Mouse (Mus musculus) MEL (cell line): ENCODE results near the gene Zranb3. TPM values are rescaled to one million over a fixed set of nuclear protein-coding genes. Genes with fewer than 3 reads are reported as not detected.

Experiments
- DNase-seq: peaks from one replicate; pipeline ENCODE4 v3.0.0; 2011; ENCODE audit warnings: low read depth, low spot score
- H3K27ac ChIP-seq: 2 replicates; pipeline ENCODE4 v1.5.1; 2012; ENCODE audit warnings: low read depth, mild to moderate bottlenecking, control low read depth, low read length, moderate library complexity; ENCODE audit not compliant: control insufficient read depth
- H3K27me3 ChIP-seq, 2 experiments: fragments of 150-350 bp in 1 of 2; sonication (generic) in 1 of 2; 2 replicates each; pipeline ENCODE4 v1.6.1; 2012; ENCODE audit warnings: low read length in 2 of 2, mild to moderate bottlenecking in 2 of 2, improper control_type of control experiment in 1 of 2, moderate library complexity in 1 of 2; ENCODE audit not compliant: insufficient read depth in 2 of 2, control insufficient read depth in 1 of 2
- H3K36me3 ChIP-seq, 2 experiments: 2 replicates each; pipeline ENCODE4 v1.6.1; 2012 to 2014; ENCODE audit warnings: low read length in 2 of 2, improper control_type of control experiment in 1 of 2, inconsistent platforms in 1 of 2, mild to moderate bottlenecking in 1 of 2; ENCODE audit not compliant: insufficient read depth in 2 of 2, control insufficient read depth in 1 of 2
- H3K4me1 ChIP-seq, 2 experiments: fragments of 150-350 bp in 1 of 2; sonication (generic) in 1 of 2; 2 replicates each; pipeline ENCODE4 v1.6.1; 2012; ENCODE audit warnings: low read length in 2 of 2, improper control_type of control experiment in 1 of 2, mild to moderate bottlenecking in 1 of 2; ENCODE audit not compliant: insufficient read depth in 2 of 2, control insufficient read depth in 1 of 2
- H3K4me3 ChIP-seq, 2 experiments: fragments of 150-350 bp in 1 of 2; sonication (generic) in 1 of 2; 2 replicates each; pipeline ENCODE4 v1.5.1; 2012; ENCODE audit warnings: low read depth in 2 of 2, low read length in 2 of 2, mild to moderate bottlenecking in 2 of 2, moderate library complexity in 2 of 2, control low read depth in 1 of 2, improper control_type of control experiment in 1 of 2; ENCODE audit not compliant: control insufficient read depth in 1 of 2, insufficient read depth in 1 of 2
- H3K79me2 ChIP-seq: 2 replicates; pipeline ENCODE4 v1.6.1; 2012; ENCODE audit warnings: mild to moderate bottlenecking, low read length, moderate library complexity; ENCODE audit not compliant: control insufficient read depth, poor library complexity, insufficient read depth
- H3K9ac ChIP-seq: 2 replicates; pipeline ENCODE4 v1.6.1; 2012; ENCODE audit warnings: low read depth, mild to moderate bottlenecking, control low read depth, low read length, moderate library complexity; ENCODE audit not compliant: control insufficient read depth, poor library complexity, severe bottlenecking
- H3K9me3 ChIP-seq: fragments of 150-350 bp; sonication (generic); replicated peaks from 2 replicates; pipeline ENCODE4 v1.6.1; 2012; ENCODE audit warnings: mild to moderate bottlenecking, low read length, improper control_type of control experiment, moderate library complexity; ENCODE audit not compliant: insufficient read depth
- CHD1 ChIP-seq: IDR thresholded peaks from 2 replicates; pipeline ENCODE4 v1.6.1; 2012; ENCODE audit warnings: low read depth, mild to moderate bottlenecking, inconsistent platforms, low read length, improper control_type of control experiment
- ELF1 ChIP-seq: IDR thresholded peaks from 2 replicates; pipeline ENCODE4 v1.6.1; 2014; ENCODE audit warnings: low read depth, mild to moderate bottlenecking, inconsistent platforms, low read length, improper control_type of control experiment, moderate library complexity
- GABPA ChIP-seq: IDR thresholded peaks from 2 replicates; pipeline ENCODE4 v1.6.1; 2012; ENCODE audit warnings: low read depth, mild to moderate bottlenecking, inconsistent platforms, low read length, improper control_type of control experiment, moderate library complexity
- KAT2A ChIP-seq: conservative IDR thresholded peaks from 2 replicates; pipeline ENCODE4 v1.6.1; 2012; ENCODE audit warnings: low read depth, low read length, improper control_type of control experiment, inconsistent platforms
- NELFE ChIP-seq: IDR thresholded peaks from 2 replicates; pipeline ENCODE4 v1.6.1; 2011; ENCODE audit warnings: low read depth, low read length, improper control_type of control experiment
- NRF1 ChIP-seq: IDR thresholded peaks from 2 replicates; pipeline ENCODE4 v1.6.1; 2014; ENCODE audit warnings: low read depth, mild to moderate bottlenecking, inconsistent platforms, low read length, improper control_type of control experiment, moderate library complexity; ENCODE audit not compliant: poor library complexity, insufficient read depth, severe bottlenecking
- POLR2A ChIP-seq, 2 experiments: IDR thresholded peaks; 2 replicates each; pipeline ENCODE4 v1.6.1; 2011 to 2012; ENCODE audit warnings: low read length in 2 of 2, mild to moderate bottlenecking in 2 of 2, control low read depth in 1 of 2, improper control_type of control experiment in 1 of 2, low read depth in 1 of 2, moderate library complexity in 1 of 2; ENCODE audit not compliant: control insufficient read depth in 1 of 2, insufficient read depth in 1 of 2, poor library complexity in 1 of 2
- SIN3A ChIP-seq: IDR thresholded peaks from 2 replicates; pipeline ENCODE4 v1.6.1; 2012; ENCODE audit warnings: low read length, improper control_type of control experiment, inconsistent platforms
- TBP ChIP-seq: IDR thresholded peaks from 2 replicates; pipeline ENCODE4 v1.8.0; 2011; ENCODE audit warnings: low read depth, low read length, improper control_type of control experiment
- TCF12 ChIP-seq: IDR thresholded peaks from 2 replicates; pipeline ENCODE4 v1.6.1; 2014; ENCODE audit warnings: low read depth, mild to moderate bottlenecking, inconsistent platforms, low read length, improper control_type of control experiment, moderate library complexity
- UBTF ChIP-seq: IDR thresholded peaks from 2 replicates; pipeline ENCODE4 v1.6.1; 2012; ENCODE audit warnings: low read depth, mild to moderate bottlenecking, inconsistent platforms, low read length, improper control_type of control experiment, moderate library complexity, borderline replicate concordance; ENCODE audit not compliant: insufficient read depth
- USF2 ChIP-seq, 2 experiments: IDR thresholded peaks; 2 replicates each; pipeline ENCODE4 v1.6.1; 2011 to 2012; ENCODE audit warnings: improper control_type of control experiment in 2 of 2, low read length in 2 of 2, borderline replicate concordance in 1 of 2, inconsistent platforms in 1 of 2, low read depth in 1 of 2, mild to moderate bottlenecking in 1 of 2; ENCODE audit not compliant: insufficient read depth in 1 of 2
- ZC3H11A ChIP-seq: IDR thresholded peaks from 2 replicates; pipeline ENCODE4 v1.6.1; 2012; ENCODE audit warnings: low read depth, mild to moderate bottlenecking, inconsistent platforms, low read length, improper control_type of control experiment
- ZKSCAN1 ChIP-seq: IDR thresholded peaks from 2 replicates; pipeline ENCODE4 v1.6.1; 2012; ENCODE audit warnings: low read depth, mild to moderate bottlenecking, inconsistent platforms, low read length, improper control_type of control experiment, moderate library complexity
- ZMIZ1 ChIP-seq: IDR thresholded peaks from 2 replicates; pipeline ENCODE4 v1.6.1; 2012; ENCODE audit warnings: low read depth, mild to moderate bottlenecking, inconsistent platforms, low read length, improper control_type of control experiment, moderate library complexity
- polyA plus RNA-seq, 2 experiments: library from polyadenylated mRNA; stranded (reverse) in 1 of 2; unstranded in 1 of 2; fragments of >175 nt in 1 of 2; fragments of >200 nt in 1 of 2; gene quantifications; 2 replicates each; pipeline versions ENCODE4 v1.2.1 to v1.2.4; 2012; ENCODE audit warnings: low replicate concordance in 2 of 2, low read depth in 1 of 2; ENCODE audit not compliant: insufficient read length in 2 of 2, insufficient read depth in 1 of 2, missing spikeins in 1 of 2
- total RNA-seq: library from RNA; depleted of rRNA; stranded (reverse); fragments of 300-350 nt; gene quantifications from 2 replicates; pipeline ENCODE4 v1.2.3, GENCODE M21; 2012

The Zranb3 gene
- total and polyA plus RNA-seq, 3 experiments, result 3.9 to 4.1 TPM; not detected in 1

DNA sequence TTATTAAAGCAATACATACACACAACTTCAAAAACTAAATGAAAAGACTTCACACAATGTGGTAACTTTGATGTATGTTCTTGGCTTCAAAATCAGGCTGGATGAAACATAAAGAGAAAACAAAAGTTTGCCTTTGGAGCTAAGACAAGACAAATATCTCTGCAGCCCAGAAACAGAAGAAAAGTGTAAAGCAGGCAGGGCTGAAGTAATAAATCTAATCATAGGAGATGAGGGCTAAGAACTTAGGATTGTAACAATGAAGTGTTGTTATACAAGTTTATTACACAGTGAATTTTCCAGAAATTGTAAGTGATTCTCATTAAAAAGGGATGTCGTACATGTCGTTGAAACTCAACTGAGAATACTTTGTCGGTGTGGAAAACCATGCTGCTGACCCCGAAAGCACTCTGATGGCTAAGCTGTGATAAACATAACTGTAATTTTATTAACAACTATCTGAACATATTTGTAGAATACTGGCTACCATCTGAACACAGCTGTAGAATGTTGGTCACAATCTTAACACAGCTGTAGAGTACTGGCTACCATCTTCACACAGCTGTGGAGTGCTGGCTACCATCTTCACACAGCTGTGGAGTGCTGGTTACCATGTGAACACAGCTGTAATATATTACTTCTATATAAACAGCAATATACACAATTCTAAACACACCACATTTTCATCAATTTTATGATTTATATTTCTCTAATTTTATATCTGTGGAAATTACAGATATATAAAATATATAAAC lies 78.3 kb downstream of the Zranb3 start:
- Histone ChIP-seq H3K9me3 (no peaks in the 10 kb centered on the region), H3K79me2 (no peaks in the 10 kb centered on the region), H3K4me1 (peaks cover 4 to 7% of the 10 kb centered on the region in 2 experiments), H3K9ac (no peak overlapping the region), H3K27me3 (no peaks in the 10 kb centered on the region), H3K4me3 (no peak overlapping the region), H3K27ac (no peak overlapping the region), H3K36me3 (peaks cover 0 to 5% of the 10 kb centered on the region in 2 experiments; a peak in 2 of 4 replicates)
- no peak for DNase-seq
- TF ChIP-seq ZMIZ1 (no peak), TBP (no peak), POLR2A (IDR thresholded peaks at IDR 0.05; ENCODE audit: control insufficient read depth in 1 of 2, insufficient read depth in 1 of 2, low read depth in 1 of 2, low read length in 2 of 2, poor library complexity in 1 of 2) (no peak), GABPA (no peak), ELF1 (no peak)
- TF ChIP-seq, all 39 proteins: peak for 0

DNA sequence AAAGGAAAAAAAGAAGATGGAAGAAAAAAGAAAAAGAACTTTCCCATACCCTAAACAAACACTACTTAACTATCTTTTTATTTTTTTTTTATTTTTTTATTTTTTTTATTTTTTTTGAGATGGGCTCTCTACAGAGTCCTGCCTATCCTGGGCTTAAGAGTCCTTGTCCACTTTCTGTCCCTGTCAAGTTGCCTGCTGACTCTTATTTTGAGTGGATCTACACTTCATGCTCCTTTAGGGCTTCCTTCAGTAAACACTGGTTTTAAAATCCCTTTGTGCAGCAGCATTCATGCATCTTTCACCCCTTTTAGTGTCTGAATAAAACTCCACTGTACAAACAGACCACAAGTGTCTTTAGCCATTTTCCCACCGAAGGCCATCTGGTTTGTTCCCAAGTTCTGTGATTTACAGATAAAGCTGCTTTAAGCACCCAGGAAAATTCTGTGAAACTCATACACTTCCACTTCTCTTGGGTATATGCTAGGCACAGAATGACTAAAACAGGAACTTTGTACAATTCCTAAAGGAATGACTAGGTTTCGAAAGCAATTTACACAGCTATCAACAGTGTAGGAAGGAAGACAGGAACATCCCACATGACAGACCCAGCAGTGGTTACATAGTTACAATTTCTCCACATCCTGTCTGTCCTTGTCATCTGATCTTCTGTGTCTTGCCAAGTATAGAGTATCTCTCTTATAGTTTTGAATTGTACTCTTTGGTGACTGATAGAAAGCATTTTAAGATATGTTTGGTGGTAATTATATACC lies 82.7 kb downstream of the Zranb3 start:
- TF ChIP-seq NELFE (no peak), UBTF (no peak), ZKSCAN1 (no peak), NRF1 (no peak), CHD1 (no peak), KAT2A (no peak), SIN3A (no peak), ZC3H11A (no peak), ZMIZ1 (no peak), TCF12 (no peak), USF2 (IDR thresholded peaks at IDR 0.05; ENCODE audit: borderline replicate concordance in 1 of 2, insufficient read depth in 1 of 2, low read depth in 1 of 2, low read length in 2 of 2) (no peak)
- Histone ChIP-seq H3K9ac (no peak overlapping the region), H3K9me3 (no peaks in the 10 kb centered on the region), H3K4me1 (peaks cover 2 to 6% of the 10 kb centered on the region in 2 experiments; a peak in 3 of 4 replicates), H3K27me3 (no peaks in the 10 kb centered on the region), H3K79me2 (no peaks in the 10 kb centered on the region), H3K4me3 (no peak overlapping the region), H3K27ac (no peak overlapping the region), H3K36me3 (peaks cover 0 to 12% of the 10 kb centered on the region in 2 experiments; a peak in 2 of 4 replicates)
- DNase-seq, result no peak
